Mouse (Mus musculus): Measurements from ENCODE around the gene Ctsh. TPM values are rescaled to one million over a fixed set of nuclear protein-coding genes. Genes with fewer than 3 reads are reported as not detected.
"Not testable (repeated sequence)": the region's sequence is repeated elsewhere in the genome, so short reads cannot be mapped to it uniquely, and the experiment has no call there.

Ctsh gene
- 100 to 1,000 TPM in 1 of 2 experiments, 10 to 100 TPM in 1; 98.8 to 134 TPM for total RNA-seq (2021)
- long read RNA-seq, experiment 1, transcript Ctsh-201 (12 exons, 1,617 nt) = major isoform, 174 of 196 reads
- long read RNA-seq, experiment 1, partial matches to known transcripts = 15 of 196 reads
- long read RNA-seq, experiment 1, other reads (novel, unspliced or antisense) = 7 of 196 reads
- long read RNA-seq, experiment 2, transcript Ctsh-201 (12 exons, 1,617 nt) = major isoform, 67 of 73 reads
- long read RNA-seq, experiment 2, partial matches to known transcripts = 3 of 73 reads
- long read RNA-seq, experiment 2, other reads (novel, unspliced or antisense) = 2 of 73 reads

DNA sequence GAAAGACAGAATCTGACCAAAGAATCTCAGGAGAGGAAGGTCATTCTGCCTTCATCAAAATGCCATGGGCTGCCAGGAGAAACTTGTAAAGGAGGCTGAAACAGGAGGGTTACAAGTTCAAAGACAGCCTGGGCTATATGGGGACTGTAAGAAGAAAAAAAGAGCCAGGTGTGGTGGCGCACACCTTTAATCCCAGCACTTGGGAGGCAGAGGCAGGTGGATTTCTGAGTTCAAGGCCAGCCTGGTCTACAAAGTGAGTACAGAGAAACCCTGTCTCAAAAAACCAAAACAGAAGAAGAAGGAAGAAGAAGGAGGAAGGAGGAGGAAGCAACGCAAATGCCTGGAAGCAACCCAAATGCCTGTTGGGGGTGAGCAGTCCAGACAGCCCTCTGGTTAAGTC lies at the start of gene Ctsh:
Gene Ctsh (plus strand): TSS at position 301 of the 400 bp plus-strand sequence.
- no peak for DNase-seq

DNA sequence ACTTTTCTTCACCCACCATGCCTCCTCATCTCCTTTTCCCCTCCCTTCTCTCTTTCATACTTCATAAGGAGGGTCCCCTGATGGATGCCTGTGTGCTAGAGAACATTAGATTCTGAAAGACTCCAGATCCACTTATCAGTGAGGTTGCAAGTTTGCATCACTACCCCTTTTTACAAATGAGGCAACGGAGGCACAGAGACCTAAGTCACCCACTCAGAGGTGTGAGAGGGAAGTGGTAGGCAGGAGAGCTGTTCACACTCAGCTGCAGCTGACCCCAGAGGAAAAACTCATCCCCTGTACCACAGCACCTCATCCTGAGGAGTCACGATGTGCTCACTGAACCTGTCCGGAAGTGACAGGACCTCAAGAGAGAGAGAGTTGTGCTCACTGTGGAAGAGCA lies 47.5 kb upstream of the Ctsh start:
- DNase-seq = no peak

DNA sequence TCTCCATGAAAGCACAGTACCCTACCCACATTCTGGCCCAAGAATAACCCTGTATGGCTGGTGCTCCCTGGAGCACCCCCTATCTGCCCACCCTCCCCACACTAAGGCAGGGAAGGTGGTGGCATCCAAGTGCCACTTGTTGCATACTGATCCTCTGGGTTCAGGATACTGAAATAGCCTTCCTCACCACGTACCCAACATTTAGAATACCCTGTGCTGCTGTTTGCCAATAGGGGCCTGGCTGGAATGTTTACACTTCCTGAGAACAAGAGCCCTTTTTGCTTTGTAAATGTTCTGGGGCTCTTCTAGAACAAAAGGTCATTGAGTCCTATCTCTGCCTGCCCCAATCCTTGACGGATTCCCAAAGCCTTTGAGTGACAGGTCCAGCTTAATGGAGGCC lies 46.9 kb upstream of the Ctsh start:
- no peak for DNase-seq

DNA sequence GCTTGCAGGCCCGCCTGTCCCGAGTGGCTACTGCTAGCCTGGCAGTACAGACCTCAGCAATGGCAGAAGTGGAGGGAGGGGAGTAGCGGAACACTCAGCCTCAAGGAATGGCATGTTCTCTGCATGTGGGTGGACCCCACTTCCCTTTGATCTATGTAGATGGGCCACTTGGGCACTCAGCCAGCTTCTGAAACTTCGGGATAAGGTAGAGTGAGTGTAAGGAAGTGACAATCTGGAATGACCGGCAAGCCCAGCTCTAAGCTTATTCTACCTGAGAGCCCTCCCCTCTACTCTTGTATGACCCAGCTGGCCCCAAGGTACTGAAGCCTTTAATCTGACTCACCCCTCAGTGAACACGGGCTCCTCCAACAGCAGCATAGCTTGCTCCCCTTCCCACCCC lies 45.8 kb upstream of the Ctsh start:
- DNase-seq = no peak

DNA sequence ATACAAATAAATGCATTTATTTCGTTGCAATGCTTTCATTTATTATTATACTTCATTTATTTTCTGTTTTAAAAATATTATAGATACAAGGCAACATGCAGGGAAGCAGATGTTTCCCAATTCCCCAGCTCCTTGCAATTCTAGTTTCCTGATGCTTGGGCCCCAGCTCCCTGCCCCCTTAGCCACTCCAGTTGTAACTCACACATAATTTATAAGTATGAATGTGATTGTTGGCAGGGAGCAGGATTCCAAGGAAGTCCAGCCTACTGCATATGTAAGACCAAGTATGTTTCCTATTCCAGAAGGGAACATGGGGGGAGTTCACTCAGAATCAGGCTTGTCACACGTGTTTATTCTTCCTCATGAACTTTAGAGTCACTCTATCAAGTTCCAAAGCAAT lies 42.1 kb upstream of the Ctsh start:
- no peak for DNase-seq

DNA sequence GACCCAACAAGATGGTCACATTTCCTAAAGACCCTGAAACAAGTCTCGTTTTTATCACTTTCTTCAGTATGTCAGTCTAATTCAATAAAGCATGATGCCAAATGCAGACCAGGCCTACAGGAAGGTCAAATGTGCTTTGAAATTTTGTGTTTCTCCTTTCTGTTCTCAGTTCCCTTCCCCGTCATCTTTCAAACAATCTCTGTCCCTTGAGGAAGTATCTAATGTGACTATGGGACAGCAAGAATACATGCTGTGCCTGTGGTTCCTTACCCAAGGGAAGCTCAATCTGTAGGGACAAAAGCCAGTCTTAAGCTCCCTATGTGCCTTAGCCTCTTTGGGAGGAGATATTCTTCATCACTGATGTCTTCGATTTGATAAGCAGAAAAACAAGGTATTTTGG lies 39.3 kb upstream of the Ctsh start:
- no peak for DNase-seq

DNA sequence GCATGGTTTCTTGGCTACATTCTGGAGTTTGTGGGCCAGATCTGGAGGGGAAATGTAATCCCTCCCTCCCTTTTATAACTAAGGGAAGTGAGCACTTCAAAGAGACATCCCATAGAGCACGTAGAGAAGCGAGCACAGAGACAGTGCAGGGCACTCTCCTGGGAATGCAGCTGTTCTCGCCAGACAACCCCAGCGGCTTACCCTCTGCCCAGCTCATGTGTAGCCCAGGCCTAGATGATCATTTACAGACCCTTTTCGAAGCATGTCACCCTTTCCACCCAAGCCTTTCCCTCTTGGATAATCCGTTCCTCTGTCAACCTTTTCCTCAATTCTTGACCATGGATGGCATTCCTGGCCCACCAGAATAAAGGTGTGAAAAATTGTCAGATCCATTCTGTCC lies 37.7 kb upstream of the Ctsh start:
- no peak for DNase-seq

DNA sequence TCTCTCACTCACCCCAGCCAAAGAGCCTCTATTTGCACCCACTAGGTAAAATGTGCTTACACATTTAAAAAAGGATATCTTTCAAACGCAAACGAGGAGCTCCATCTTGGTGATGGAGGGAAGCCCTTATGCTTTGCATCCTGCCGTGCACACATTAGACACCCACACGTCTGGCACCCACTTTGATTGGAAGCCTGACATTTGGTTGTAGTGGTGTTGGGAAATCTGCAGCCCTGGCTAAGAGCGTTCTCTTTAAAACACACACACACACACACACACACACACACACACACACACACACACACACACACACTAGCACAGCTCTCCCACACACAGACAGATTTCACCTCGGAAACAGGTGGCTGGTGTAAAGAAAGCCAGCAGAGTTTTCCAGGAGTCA lies 33.1 kb upstream of the Ctsh start:
- DNase-seq = no peak

DNA sequence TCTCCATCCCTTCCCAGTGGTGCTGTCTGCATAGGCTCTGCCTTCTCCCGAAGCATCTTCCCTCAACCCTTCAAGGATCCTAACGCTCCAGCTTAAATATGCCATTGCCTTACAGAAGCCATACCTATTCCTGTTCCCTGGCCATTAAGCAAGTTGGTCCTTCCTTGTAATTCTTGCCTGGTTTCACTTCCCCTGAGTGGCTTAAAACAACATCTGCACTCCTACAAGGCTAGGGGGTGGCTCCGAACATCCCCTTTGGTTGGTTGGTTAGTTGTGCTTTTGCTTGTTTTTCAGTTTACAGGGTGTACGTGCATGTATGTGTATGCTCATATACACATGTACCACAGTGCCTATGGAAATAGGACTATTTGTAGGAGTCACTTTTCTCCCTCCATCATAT lies 32.5 kb upstream of the Ctsh start:
- no peak for DNase-seq

DNA sequence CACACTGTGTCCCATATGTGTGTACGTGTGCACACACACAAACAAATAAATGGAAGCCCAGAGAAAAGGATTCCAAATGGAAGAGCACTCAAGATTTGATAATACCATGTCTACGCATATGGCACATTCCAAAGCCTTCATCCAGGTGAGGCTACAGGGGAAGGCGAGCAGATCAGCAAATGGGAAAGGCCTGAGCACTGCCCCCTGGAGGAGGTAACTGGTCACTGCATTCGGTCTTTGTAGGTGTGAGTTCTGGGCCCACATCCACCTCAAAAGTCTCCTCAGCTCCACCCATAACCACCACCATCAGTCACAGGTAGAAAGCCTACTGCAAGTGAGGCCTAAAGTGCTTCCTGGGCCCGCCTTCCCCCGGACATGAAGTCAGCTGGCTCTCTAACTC lies 26.2 kb upstream of the Ctsh start:
- DNase-seq = no peak

DNA sequence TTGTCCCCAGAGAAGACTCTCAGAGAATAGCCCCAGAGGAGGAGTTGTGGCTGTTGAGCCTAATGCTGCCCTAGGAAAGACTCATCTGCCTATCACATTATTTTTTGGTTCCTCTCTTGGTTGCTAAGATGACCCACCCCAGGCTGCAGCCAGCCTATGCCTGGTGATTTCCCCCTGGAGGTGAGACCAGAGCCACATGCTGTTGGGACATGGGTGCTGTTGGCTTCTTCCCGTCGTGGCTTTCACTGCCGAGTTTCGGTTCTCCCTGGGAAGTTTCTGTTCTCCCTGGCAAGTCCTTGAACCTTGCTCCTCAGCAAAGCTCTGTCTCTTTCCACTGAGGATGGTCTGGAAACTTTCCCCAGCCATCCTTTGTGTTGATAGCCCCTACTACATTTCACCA lies 20.0 kb upstream of the Ctsh start:
- peak; percentile 12 for DNase-seq

DNA sequence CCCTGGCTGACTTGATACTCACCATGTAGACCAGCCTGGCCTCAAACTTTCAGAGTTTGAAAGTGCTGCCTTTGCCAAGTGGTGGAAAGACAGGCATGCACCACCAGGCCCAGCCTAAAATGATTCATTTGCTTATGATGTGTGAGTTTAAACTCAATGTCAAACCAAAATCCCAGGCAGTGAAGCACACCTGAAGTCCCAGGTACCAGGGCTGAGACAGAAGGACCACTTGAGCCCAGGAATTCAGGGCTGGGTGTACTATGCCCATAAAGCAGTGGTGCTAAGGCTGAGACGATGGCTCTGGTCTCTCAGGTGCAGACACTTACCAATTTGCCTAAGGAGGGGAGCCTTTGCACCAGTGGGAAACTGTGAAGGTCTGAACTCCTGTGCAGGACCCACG lies 18.8 kb upstream of the Ctsh start:
- DNase-seq = no peak

DNA sequence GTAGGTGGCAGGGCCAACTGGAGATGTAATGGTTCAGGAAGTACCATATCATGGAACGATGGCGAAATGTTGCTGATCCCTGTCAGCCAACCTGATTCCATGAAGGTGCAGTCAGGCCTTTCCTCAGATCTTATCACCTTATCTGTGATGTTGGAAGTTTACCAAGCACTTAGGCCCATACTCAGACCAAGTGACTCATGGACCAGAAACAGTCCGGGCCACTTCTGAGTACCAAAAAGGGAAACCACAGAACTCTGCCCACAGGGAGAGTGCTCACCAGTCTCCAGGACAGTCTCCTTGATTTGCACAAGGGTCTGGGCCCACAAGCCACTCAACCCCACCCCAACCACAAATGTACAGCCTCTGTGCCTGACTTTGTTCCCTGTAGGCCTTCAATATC lies 18.2 kb upstream of the Ctsh start:
- DNase-seq = no peak

DNA sequence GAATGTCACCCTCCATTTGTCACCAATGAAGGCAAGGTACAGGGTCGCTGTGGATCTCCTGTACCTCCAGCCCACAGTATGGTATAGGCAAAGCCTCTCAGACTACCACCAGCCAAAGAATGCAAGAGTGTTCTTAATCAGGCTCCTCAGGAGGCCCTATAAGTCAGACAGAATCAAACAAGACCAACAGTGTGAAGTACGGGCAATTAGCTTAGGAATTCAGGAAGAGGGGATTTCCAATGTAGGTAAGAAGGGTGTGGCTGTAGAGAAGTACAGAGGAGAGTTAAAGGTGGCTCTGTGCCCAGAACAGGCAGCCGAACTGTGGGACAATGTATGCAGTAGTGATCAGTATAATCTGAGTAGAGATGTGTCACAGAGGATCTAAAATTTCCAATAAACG lies 17.6 kb upstream of the Ctsh start:
- no peak for DNase-seq

DNA sequence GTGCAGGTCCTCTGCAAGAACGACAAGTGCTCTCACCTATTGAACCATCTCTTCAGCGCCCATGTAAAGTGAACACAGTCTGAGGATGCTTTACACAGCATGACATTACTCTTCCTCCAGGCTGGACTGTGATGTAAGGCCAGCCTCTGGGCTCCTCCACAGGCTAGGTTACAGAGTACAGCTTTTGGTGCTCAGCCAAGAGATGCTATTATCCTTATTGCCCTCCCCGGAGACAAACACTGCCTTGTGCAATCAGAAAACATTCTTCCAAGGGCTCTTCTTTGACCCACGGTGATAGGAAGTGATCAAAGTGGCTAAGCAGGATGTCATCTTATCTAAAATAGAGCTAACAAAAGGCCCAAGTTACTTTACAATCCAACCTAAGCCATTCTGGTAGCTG lies 15.4 kb upstream of the Ctsh start:
- DNase-seq = no peak

DNA sequence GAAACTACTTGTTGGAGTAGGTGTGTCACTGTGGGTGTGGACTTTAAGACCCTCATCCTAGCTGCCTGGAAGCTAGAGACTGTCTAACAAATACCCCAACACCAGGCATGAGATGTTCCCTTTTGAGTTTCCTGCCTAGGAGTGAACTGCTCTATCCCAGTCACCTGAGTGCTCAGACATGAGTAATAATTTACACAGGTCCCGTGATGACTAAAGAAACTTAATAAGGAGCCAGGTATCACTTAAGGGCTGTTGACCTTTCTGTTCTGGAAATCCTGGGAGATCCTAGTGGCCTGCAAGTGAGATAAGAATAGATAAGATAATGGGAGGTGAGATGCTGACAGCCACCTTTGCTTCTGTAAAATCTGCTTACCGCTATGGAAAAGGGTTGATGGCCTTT lies 13.0 kb upstream of the Ctsh start:
- DNase-seq = no peak

DNA sequence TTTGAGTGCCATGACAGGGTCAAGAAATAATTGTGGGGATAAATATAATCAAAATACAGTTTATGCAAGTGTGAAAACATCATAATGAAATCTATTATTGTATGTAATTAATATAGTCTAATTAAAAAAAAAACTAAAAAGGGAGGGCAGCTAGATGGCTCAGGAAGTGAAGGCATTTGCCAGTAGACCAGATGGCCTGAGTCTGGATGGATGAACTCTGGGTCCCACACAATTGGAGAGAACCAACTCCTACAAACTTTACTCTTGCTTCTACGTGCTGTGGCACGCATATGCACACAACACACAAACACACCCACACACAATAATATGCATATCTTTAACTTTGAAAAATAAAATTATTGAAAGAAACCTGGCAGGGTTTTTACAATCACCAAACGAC lies 12.4 kb upstream of the Ctsh start:
- DNase-seq = no peak

DNA sequence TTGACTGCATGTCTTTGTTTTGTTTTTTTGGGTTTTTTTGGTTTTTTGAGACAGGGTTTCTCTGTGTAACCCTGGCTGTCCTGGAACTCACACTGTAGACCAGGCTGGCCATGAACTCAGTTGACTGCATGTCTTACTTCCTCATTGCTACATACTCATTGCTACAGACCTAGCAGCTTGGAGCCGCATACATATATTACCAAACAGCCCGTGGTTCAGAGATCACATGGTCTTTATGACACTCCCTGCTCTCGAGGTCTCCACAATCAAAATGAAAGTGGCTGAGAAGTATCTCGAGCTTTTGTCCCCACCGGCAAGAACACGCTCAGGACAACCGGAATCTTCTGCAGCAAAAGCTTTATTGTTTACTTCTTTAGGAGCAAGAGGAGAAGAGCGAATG lies 11.0 kb upstream of the Ctsh start:
- not testable (repeated sequence) for DNase-seq

DNA sequence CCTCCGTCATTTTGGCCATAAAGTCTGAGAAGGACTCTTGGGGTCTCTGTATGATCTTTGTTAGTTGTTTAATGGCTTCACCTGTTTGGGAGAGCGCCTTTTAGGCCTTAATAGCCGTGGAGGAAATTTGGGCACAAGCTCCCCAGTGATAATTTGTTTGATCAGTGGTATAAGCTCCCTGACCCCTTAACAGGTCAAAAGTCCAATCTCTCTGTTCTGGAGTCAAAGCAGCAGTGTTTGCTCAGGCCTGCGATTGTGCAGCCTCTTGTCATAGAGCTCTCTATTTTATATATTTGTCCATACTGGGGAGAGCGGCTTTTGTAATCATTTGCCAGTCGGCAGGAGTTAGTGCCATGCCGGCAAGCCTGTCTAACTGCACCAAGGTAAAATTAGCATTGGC lies 8.8 kb upstream of the Ctsh start:
- DNase-seq = no peak

DNA sequence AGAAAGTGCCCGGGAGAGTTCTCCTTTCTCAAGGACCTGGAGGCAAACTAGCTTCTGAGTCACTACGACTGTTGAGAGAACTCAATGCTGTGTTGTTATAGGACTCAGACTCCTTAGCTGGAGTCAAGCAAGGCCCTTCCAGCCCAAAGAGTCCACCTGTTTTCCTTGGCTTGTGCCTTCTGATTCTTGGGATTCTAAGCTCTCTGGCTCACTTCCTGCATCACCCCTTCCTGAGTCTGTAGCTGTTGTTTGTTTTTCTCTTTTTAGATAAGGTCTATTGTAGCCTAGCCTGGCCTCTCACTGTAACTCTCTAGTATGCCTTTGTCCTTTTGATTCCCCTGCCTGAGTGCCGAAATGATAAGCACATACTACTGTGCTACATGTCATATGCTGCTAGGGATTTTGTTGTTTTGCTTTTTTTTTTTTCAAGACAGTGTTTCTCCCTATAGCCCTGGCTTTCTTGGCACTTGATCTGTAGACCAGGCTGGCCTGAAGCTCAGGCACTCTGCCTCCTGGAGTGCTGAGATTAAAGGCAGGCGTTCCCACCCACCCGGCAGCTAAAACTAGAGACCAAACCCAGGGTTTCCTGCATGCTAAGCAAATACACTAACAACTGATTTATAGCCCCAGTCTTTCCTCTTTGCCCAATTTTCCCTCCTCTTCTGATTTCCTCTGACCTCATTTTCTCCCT lies 5.9 kb upstream of the Ctsh start:
- DNase-seq = no peak

DNA sequence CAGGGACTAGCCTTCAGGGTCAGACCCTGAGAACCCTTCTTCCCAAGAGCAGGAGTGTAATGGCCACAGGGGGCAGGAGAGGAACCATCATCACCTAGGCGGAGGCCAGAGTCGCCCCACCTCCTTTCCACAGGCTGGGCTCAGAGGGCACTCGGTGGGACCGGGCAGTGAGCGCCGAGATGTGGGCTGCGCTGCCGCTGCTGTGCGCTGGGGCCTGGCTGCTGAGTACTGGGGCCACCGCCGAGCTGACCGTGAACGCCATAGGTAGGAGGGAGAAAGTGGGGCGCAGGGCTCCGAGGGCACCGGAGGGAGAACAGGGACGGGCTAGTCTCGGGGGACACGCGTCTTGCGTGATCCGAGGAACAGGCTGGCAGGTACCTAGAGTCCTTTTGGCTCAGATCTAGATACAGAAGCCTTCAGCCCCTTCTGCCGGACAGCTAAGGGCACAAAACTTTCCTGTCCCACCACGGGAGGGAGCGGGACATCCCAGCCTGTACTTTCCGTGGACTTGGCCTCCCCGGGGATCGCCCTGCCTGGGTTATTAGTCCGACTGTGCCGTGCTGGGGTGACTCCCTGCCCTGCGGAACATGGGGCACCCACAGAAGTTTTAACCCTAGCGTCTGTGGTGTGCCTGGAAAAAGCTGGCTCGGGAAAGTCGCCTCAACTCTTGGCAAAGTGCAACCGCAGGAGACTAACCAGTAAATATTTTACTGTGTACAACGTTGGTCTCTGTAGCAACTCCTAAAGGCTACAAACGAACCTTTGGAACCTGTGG lies 606 bp downstream of the Ctsh start:
- peak; percentile 87 for DNase-seq

DNA sequence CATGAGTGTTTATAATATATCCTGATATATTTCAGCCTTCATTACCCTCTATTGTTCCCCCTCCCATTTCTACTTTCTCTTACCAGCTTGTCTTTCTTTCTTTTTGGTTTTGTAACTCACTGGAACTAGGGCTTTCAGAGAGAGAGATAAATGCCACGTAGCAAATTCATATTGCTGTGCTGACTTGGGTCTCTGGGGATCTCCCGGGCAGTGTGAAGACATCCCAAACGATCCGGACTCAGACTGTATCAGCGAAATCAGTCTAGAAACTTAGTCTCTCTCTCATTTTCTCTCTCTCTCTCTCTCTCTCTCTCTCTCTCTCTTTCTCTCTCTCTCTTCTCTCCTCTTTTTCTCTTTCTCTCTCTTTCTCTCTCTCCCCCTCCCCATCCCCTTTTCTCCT lies 1.5 kb downstream of the Ctsh start:
- DNase-seq = no peak

DNA sequence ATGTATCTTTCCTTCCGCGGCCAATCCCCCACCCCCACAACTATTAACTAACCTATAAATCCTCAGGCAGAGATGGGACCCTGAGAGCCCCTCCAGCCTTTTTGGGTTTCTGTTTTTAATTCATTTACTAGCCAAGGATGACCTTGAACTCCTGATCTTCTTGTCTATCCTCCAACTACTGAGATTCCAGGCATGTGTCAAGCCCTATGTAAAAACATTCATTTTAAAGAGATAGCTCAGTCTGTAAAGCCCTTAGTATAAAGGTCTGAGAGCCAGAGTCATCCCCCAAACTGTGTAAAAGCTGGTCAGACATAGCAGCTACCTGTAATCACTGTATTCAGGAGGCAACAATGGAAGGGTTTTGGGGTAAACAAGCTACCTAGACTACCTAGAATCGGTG lies 2.0 kb downstream of the Ctsh start:
- no peak for DNase-seq

DNA sequence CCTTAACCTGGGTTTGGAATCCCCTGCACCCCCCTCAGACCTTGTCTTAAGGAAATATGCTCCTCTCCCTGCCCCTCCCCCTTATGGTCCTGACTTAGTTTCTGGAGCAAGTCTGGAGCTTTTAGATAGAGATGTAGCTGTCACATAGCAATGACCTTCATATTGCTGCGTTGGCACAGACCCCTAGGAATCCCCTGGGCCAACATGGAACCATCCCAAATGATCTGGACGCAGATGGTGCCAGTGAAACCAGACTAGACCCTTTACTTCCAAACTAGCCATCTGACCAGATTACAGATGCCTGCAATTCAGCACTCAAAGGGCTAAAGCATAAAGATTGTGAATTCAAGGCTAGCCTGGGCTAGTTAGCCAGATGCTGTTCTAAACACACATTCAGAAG lies 2.8 kb downstream of the Ctsh start:
- no peak for DNase-seq

All from adrenal gland, postnatal 10 days (tissue).